Mouse (Mus musculus) cortical plate, adult 2 months (tissue): ENCODE measurements around the gene Insr. TPM values are rescaled to one million over a fixed set of nuclear protein-coding genes. Genes with fewer than 3 reads are reported as not detected.
A peak's percentile ranks its signal among the peaks of the same experiment; 100 is the strongest.
"Not testable (repeated sequence)": the region's sequence is repeated elsewhere in the genome, so short reads cannot be mapped to it uniquely, and the experiment has no call there.

Experiments used
- H3K27ac ChIP-seq: fragments of 200-500 bp; 2 replicates; pipeline ENCODE4 v1.5.1; 2012; ENCODE audit warnings: low read length, control low read depth, inconsistent platforms; ENCODE audit not compliant: insufficient read depth
- H3K4me1 ChIP-seq: fragments of 200-500 bp; 2 replicates; pipeline ENCODE4 v1.6.1; 2011; ENCODE audit warnings: low read length; ENCODE audit not compliant: control insufficient read depth, insufficient read depth
- H3K4me3 ChIP-seq: fragments of 200-500 bp; 2 replicates; pipeline ENCODE4 v1.5.1; 2011; ENCODE audit warnings: mild to moderate bottlenecking, low read length, control low read depth; ENCODE audit not compliant: insufficient read depth
- CTCF ChIP-seq: fragments of 200-500 bp; IDR thresholded peaks from 2 replicates; pipeline ENCODE4 v1.5.1; 2011; ENCODE audit warnings: mild to moderate bottlenecking, control low read depth, low read length; ENCODE audit not compliant: insufficient read depth; ENCODE audit errors: extremely low read depth
- POLR2A ChIP-seq: fragments of 200-500 bp; IDR thresholded peaks from 2 replicates; pipeline ENCODE4 v1.6.1; 2011; ENCODE audit warnings: mild to moderate bottlenecking, low read length, control low read depth; ENCODE audit not compliant: insufficient read depth; ENCODE audit errors: extremely low read depth
- polyA plus RNA-seq: library from polyadenylated mRNA; depleted of rRNA; stranded (reverse); fragments of >200 nt; gene quantifications from 2 replicates; pipeline ENCODE4 v1.2.3, GENCODE M21; 2012; rRNA removed

Gene Insr
- 15.1 TPM in 2 replicates for polyA plus RNA-seq

- no peak for TF ChIP-seq CTCF
- TF ChIP-seq POLR2A: peak; percentile 70; the same call in 1 of the 2 replicates
- peak within 1 kb of the TSS; percentile 96 for H3K27ac ChIP-seq
These were observed at the start of gene Insr for GRCm38 (mm10) chr8:3278934-3279720. TSS of gene Insr (minus strand) at chr8:3279617.

GRCm38 (mm10) chr8:3327538-3328245, 48.3 kb upstream of the Insr start:
- H3K27ac ChIP-seq: no peak overlapping the region
- no peaks in the 10 kb centered on the region for H3K4me1 ChIP-seq
- TF ChIP-seq POLR2A: no peak
- no peak overlapping the region for H3K4me3 ChIP-seq

More at GRCm38 (mm10) chr8:3278934-3279720, at the start of gene Insr:
- H3K4me1 ChIP-seq: peaks cover 12% of the 10 kb centered on the region
- peak within 1 kb of the TSS; percentile 98 for H3K4me3 ChIP-seq

GRCm38 (mm10) chr8:3327056-3327455, 47.6 kb upstream of the Insr start:
- Histone ChIP-seq H3K4me3 (no peak overlapping the region), H3K27ac (no peak overlapping the region), H3K4me1 (no peaks in the 10 kb centered on the region)
- no peak for TF ChIP-seq CTCF
- TF ChIP-seq POLR2A: no peak

GRCm38 (mm10) chr8:3324253-3324652, 44.8 kb upstream of the Insr start:
- no peak overlapping the region for H3K4me3 ChIP-seq
- H3K27ac ChIP-seq: no peak overlapping the region
- no peak for TF ChIP-seq POLR2A
- TF ChIP-seq CTCF: no peak

GRCm38 (mm10) chr8:3319267-3319666, 39.9 kb upstream of the Insr start:
- not testable (repeated sequence) for H3K4me3 ChIP-seq, H3K27ac ChIP-seq, H3K4me1 ChIP-seq

More at GRCm38 (mm10) chr8:3324253-3324652, 44.8 kb upstream of the Insr start:
- H3K4me1 ChIP-seq: no peaks in the 10 kb centered on the region

GRCm38 (mm10) chr8:3316585-3316984, 37.2 kb upstream of the Insr start:
- H3K27ac ChIP-seq: no peak overlapping the region
- TF ChIP-seq CTCF (no peak), POLR2A (no peak)
- no peaks in the 10 kb centered on the region for H3K4me1 ChIP-seq
- no peak overlapping the region for H3K4me3 ChIP-seq

GRCm38 (mm10) chr8:3314345-3314744, 34.9 kb upstream of the Insr start:
- H3K4me3 ChIP-seq: no peak overlapping the region
- no peak for TF ChIP-seq POLR2A
- no peak for TF ChIP-seq CTCF
- no peaks in the 10 kb centered on the region for H3K4me1 ChIP-seq
- no peak overlapping the region for H3K27ac ChIP-seq

- no peak for TF ChIP-seq CTCF
- no peak for TF ChIP-seq POLR2A
- Histone ChIP-seq H3K4me1 (no peaks in the 10 kb centered on the region), H3K27ac (no peak overlapping the region), H3K4me3 (no peak overlapping the region)
These were observed 34.4 kb upstream of the Insr start for GRCm38 (mm10) chr8:3313843-3314242.

- H3K4me3 ChIP-seq, H3K27ac ChIP-seq: not testable (repeated sequence)
These were observed 34.0 kb upstream of the Insr start for GRCm38 (mm10) chr8:3313417-3313816.

GRCm38 (mm10) chr8:3311482-3311881, 32.1 kb upstream of the Insr start:
- H3K27ac ChIP-seq: no peak overlapping the region
- no peak for TF ChIP-seq POLR2A
- TF ChIP-seq CTCF: no peak
- no peaks in the 10 kb centered on the region for H3K4me1 ChIP-seq
- no peak overlapping the region for H3K4me3 ChIP-seq

More at GRCm38 (mm10) chr8:3313417-3313816, 34.0 kb upstream of the Insr start:
- H3K4me1 ChIP-seq: not testable (repeated sequence)
